Mouse (Mus musculus) embryonic facial prominence, embryonic 13.5 days (tissue): ENCODE measurements around the gene Tdg. TPM values are rescaled to one million over a fixed set of nuclear protein-coding genes. Genes with fewer than 3 reads are reported as not detected.

Experiments used
- ATAC-seq: fragments of 200-750 bp; cut with Nextera tagmentation; 2 replicates; pipeline ENCODE4 v1.8.0; 2017; ENCODE audit warnings: low read depth; ENCODE audit not compliant: insufficient number of reproducible peaks, insufficient read depth, low FRiP score, low TSS enrichment
- H3K27ac ChIP-seq: fragments of 300-500 bp; sonication (generic); 2 replicates; pipeline ENCODE4 v1.5.1; 2015; ENCODE audit warnings: moderate library complexity, mild to moderate bottlenecking, inconsistent platforms
- H3K27me3 ChIP-seq: fragments of 300-500 bp; sonication (generic); 2 replicates; pipeline ENCODE4 v1.6.1; 2015; ENCODE audit warnings: mild to moderate bottlenecking, inconsistent platforms
- H3K36me3 ChIP-seq: fragments of 300-500 bp; sonication (generic); 2 replicates; pipeline ENCODE4 v1.6.1; 2015; ENCODE audit warnings: mild to moderate bottlenecking, inconsistent platforms
- H3K4me1 ChIP-seq: fragments of 300-500 bp; sonication (generic); 2 replicates; pipeline ENCODE4 v1.6.1; 2015; ENCODE audit warnings: inconsistent platforms
- H3K4me2 ChIP-seq: fragments of 300-500 bp; sonication (generic); 2 replicates; pipeline ENCODE4 v1.6.1; 2015; ENCODE audit warnings: moderate library complexity, mild to moderate bottlenecking, inconsistent platforms
- H3K4me3 ChIP-seq: fragments of 300-500 bp; sonication (generic); 2 replicates; pipeline ENCODE4 v1.5.1; 2015; ENCODE audit warnings: mild to moderate bottlenecking, inconsistent platforms
- H3K9ac ChIP-seq: fragments of 300-500 bp; sonication (generic); 2 replicates; pipeline ENCODE4 v1.6.1; 2015; ENCODE audit warnings: mild to moderate bottlenecking, inconsistent platforms
- H3K9me3 ChIP-seq: fragments of 300-500 bp; sonication (generic); 2 replicates; pipeline ENCODE4 v1.6.1; 2016; ENCODE audit warnings: inconsistent platforms
- WGBS: fragments of 180-500 bp; shearing (Covaris S2); methylation state at CpG from one replicate; pipeline ENCODE4 v1.1.7; 2015; ENCODE audit warnings: mixed read lengths; 5-methylcytosine and 5-hydroxymethylcytosine counted together
- polyA plus RNA-seq: library from polyadenylated mRNA; unstranded; fragments of >200 nt; fragmentation: Nextera tagmentation; extraction: Ambion mirVana; gene quantifications from 2 replicates; pipeline ENCODE4 v1.2.1, GENCODE M21; 2015

Tdg gene
- polyA plus RNA-seq, 1 experiment from 2014 or later, result 156 TPM

DNA sequence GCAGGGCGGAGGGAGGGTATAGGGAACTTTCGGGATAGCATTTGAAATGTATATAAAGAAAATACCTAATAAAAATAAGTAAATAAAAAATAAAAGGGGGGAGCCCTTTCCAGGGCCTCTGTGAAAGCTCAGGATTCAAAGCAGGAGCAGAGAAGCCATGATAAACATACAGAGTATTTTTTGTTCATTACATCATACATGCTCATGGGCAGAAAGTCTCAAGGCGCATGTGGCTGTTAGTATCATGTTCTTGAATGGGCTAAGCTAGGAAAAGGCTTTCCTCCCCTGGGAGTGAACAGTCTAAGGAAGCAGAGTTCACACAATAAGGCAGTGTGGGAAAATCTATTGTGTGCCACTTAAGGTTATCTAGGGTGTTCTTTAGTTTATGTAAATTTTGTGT is 6.7 kb downstream of the Tdg start:
- no peaks in the 10 kb centered on the region for H3K27me3 ChIP-seq
- peaks cover under 1% of the 10 kb centered on the region; the same call in 1 of the 2 replicates for H3K4me1 ChIP-seq
- no peak overlapping the region for H3K9ac ChIP-seq
- no peak for ATAC-seq
- H3K4me3 ChIP-seq, result no peak overlapping the region
- 95% methylated on average over 3 of the region's 3 CpGs for WGBS
- H3K36me3 ChIP-seq, result peaks cover 81% of the 10 kb centered on the region
- no peak overlapping the region for H3K4me2 ChIP-seq
- no peaks in the 10 kb centered on the region for H3K9me3 ChIP-seq
- H3K27ac ChIP-seq, result no peak overlapping the region

DNA sequence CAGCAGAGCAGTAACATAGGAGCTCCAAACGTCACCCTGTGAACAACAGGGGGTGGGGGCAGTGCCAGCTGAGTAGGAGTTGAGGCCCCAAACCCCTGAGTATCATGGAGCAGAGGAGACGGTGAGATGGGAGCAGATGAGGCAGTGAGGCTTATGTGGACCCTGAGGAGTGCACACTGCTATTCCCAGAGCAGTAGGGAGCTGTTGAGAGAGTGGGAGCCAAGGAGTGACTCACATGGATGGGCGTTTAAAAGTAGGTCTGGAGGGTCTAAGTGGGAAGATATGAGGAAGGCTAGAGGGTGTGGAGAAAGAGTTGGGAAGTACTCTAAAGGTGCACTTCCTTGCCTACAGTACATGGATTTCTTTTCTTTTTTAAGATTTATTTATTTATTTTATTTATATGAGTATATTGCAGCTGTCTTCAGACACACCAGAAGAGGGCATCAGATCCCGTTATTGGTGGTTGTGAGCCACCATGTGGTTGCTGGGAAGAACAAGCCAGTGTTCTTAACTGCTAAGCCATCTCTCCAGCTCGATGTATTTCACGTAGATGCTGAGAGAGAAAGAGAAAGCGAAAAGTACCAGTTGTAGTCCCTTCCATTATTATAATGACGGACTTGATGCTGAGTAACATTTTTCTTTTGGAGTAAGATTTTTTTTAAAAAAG is 9.5 kb downstream of the Tdg start:
- Histone ChIP-seq H3K4me2 (no peak overlapping the region), H3K27ac (no peak overlapping the region), H3K4me3 (no peak overlapping the region), H3K9ac (no peak overlapping the region), H3K4me1 (no peaks in the 10 kb centered on the region), H3K27me3 (no peaks in the 10 kb centered on the region), H3K36me3 (peaks cover 87% of the 10 kb centered on the region), H3K9me3 (no peaks in the 10 kb centered on the region)
- no peak for ATAC-seq
- WGBS, result 90% methylated on average over 8 of the region's 8 CpGs

DNA sequence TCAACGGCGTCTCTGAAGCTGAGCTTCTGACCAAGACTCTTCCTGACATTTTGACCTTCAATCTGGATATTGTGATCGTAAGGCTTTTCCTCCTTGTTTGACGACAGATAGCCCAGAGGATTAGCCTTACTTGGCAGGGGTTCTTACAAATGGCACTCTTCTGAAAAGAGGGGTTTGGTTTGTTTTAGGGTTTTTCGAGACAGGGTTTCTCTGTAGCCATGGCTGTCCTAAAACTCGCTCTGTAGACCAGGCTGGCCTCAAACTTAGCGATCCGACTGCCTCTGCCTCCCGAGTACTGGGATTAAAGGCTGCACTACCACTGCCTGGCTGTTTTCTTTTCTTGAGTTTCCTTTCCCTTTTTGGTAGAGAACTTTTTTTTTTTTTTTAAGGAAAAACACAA is 11.9 kb downstream of the Tdg start:
- H3K9ac ChIP-seq, result no peak overlapping the region
- H3K27ac ChIP-seq, result no peak overlapping the region
- H3K9me3 ChIP-seq, result no peaks in the 10 kb centered on the region
- H3K36me3 ChIP-seq, result peaks cover 91% of the 10 kb centered on the region
- ATAC-seq, result no peak
- no peak overlapping the region for H3K4me3 ChIP-seq
- H3K4me2 ChIP-seq, result no peak overlapping the region
- 94% methylated on average over 9 of the region's 9 CpGs for WGBS
- H3K4me1 ChIP-seq, result no peaks in the 10 kb centered on the region
- no peaks in the 10 kb centered on the region for H3K27me3 ChIP-seq

DNA sequence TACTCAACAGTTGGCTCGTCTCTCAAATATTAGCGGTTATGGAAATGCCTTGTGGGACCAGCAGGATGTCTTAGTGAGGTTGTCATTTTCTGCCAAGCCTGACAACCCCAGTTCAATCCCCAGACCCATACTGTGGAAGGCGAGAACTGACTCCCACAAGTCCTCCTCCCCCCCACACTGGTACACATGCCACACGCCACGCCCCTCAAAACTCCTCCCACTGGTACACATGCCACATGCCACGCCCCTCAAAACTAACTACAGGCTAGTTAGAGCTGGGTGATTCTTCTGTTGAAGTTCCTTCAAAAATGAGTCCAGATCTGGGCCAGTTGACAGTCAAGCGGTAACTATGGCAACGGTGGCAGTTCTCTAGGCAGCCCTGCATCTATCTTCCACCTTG is 16.5 kb downstream of the Tdg start:
- Histone ChIP-seq H3K27me3 (no peaks in the 10 kb centered on the region), H3K9me3 (no peaks in the 10 kb centered on the region), H3K36me3 (peaks cover 75% of the 10 kb centered on the region), H3K9ac (no peak overlapping the region), H3K4me3 (no peak overlapping the region), H3K4me2 (no peak overlapping the region), H3K27ac (no peak overlapping the region), H3K4me1 (no peaks in the 10 kb centered on the region)
- no peak for ATAC-seq
- 95% methylated on average over 8 of the region's 8 CpGs for WGBS

DNA sequence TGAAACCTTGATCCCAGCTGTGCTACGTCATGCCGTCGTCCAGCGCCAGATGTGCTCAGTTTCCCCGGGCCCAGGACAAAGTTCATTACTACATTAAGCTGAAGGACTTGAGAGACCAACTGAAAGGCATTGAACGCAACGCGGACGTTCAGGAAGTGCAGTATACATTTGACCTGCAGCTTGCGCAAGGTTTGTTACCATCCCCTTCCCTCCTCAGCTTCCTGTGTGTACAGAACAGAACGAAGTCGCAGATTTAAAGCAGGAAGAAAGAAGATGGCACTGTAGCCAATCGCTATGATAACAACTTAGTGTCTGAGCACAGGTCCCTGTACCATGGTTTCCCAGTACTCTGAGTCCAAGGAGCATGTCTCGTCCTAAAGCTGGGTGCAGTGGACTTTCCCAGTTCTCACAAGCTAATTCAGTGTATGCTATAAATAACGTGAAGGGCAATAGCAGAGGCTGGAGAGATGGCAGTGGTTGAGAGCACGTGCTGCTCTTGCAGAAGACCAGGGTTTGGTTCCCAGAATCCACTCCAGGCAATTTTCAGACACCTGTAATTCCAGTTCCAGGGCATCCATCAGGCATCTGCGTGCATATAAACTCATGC is 17.7 kb downstream of the Tdg start:
- Histone ChIP-seq H3K27ac (no peak overlapping the region), H3K36me3 (peaks cover 74% of the 10 kb centered on the region), H3K9me3 (no peaks in the 10 kb centered on the region), H3K4me2 (no peak overlapping the region), H3K4me1 (no peaks in the 10 kb centered on the region), H3K27me3 (no peaks in the 10 kb centered on the region), H3K9ac (no peak overlapping the region), H3K4me3 (no peak overlapping the region)
- no peak for ATAC-seq
- WGBS, result 90% methylated on average over 17 of the region's 17 CpGs

DNA sequence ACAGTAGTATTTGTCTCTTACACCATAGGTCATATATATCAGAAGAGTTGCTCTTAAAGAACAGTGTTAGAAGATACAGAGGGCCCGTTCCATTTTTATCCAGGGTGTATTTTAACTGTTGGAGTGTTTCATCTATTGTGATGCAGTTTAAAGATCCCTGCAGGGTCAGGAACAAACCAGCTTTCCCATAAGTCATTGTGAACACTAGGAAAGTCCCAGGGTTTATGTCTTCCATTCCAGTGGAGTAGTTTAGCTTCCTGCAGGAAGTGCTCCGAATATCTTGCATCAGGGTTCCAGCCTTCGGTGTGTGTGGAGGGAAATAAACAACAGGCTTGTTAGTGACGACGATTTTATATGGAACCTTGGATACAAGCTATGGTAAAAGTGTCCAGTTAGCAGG is 21.6 kb downstream of the Tdg start:
- Histone ChIP-seq H3K4me3 (no peak overlapping the region), H3K9me3 (no peaks in the 10 kb centered on the region), H3K27ac (no peak overlapping the region), H3K4me1 (no peaks in the 10 kb centered on the region), H3K27me3 (no peaks in the 10 kb centered on the region), H3K9ac (no peak overlapping the region), H3K4me2 (no peak overlapping the region), H3K36me3 (peaks cover 47% of the 10 kb centered on the region)
- no peak for ATAC-seq
- 89% methylated on average over 5 of the region's 5 CpGs for WGBS

GRCm38 (mm10) chr10:82652625-82653024 is 23.0 kb downstream of the Tdg start:
- Histone ChIP-seq H3K4me3 (no peak overlapping the region), H3K27ac (no peak overlapping the region), H3K27me3 (no peaks in the 10 kb centered on the region), H3K4me1 (no peaks in the 10 kb centered on the region), H3K36me3 (peaks cover 37% of the 10 kb centered on the region), H3K4me2 (no peak overlapping the region), H3K9me3 (no peaks in the 10 kb centered on the region), H3K9ac (no peak overlapping the region)
- 71% methylated on average over 5 of the region's 5 CpGs for WGBS
- no peak for ATAC-seq

GRCm38 (mm10) chr10:82654581-82654980 is 25.0 kb downstream of the Tdg start:
- H3K36me3 ChIP-seq, result peaks cover 39% of the 10 kb centered on the region
- H3K27ac ChIP-seq, result no peak overlapping the region
- no peaks in the 10 kb centered on the region for H3K27me3 ChIP-seq
- no peak overlapping the region for H3K4me3 ChIP-seq
- H3K4me2 ChIP-seq, result no peak overlapping the region
- H3K9ac ChIP-seq, result no peak overlapping the region
- ATAC-seq, result no peak
- 85% methylated on average over 3 of the region's 3 CpGs for WGBS
- H3K9me3 ChIP-seq, result no peaks in the 10 kb centered on the region
- no peaks in the 10 kb centered on the region for H3K4me1 ChIP-seq

GRCm38 (mm10) chr10:82661820-82662219 is 32.2 kb downstream of the Tdg start:
- Histone ChIP-seq H3K4me2 (no peak overlapping the region), H3K4me1 (peaks cover 6% of the 10 kb centered on the region; the same call in 1 of the 2 replicates), H3K4me3 (no peak overlapping the region), H3K36me3 (peaks cover 12% of the 10 kb centered on the region; the same call in 1 of the 2 replicates), H3K27me3 (no peaks in the 10 kb centered on the region), H3K27ac (no peak overlapping the region), H3K9me3 (no peaks in the 10 kb centered on the region), H3K9ac (no peak overlapping the region)
- 86% methylated on average over 8 of the region's 8 CpGs for WGBS
- ATAC-seq, result no peak

- Histone ChIP-seq H3K9ac (no peak overlapping the region), H3K27me3 (no peaks in the 10 kb centered on the region), H3K4me1 (peaks cover 8% of the 10 kb centered on the region; the same call in 1 of the 2 replicates), H3K27ac (no peak overlapping the region), H3K4me3 (no peak overlapping the region), H3K9me3 (no peaks in the 10 kb centered on the region), H3K4me2 (no peak overlapping the region), H3K36me3 (peaks cover 12% of the 10 kb centered on the region; the same call in 1 of the 2 replicates)
- WGBS, result 78% methylated on average over 14 of the region's 14 CpGs
- ATAC-seq, result no peak
Observed at GRCm38 (mm10) chr10:82662267-82662990, 32.8 kb downstream of the Tdg start.

- H3K4me3 ChIP-seq, result no peak overlapping the region
- 85% methylated on average over 2 of the region's 2 CpGs for WGBS
- H3K9ac ChIP-seq, result no peak overlapping the region
- no peaks in the 10 kb centered on the region for H3K27me3 ChIP-seq
- ATAC-seq, result no peak
- no peak overlapping the region for H3K27ac ChIP-seq
- H3K36me3 ChIP-seq, result peaks cover 8% of the 10 kb centered on the region; the same call in 1 of the 2 replicates
- H3K4me2 ChIP-seq, result no peak overlapping the region
- H3K9me3 ChIP-seq, result no peaks in the 10 kb centered on the region
- H3K4me1 ChIP-seq, result peaks cover 8% of the 10 kb centered on the region; the same call in 1 of the 2 replicates
Observed at GRCm38 (mm10) chr10:82663289-82663688, 33.7 kb downstream of the Tdg start.

DNA sequence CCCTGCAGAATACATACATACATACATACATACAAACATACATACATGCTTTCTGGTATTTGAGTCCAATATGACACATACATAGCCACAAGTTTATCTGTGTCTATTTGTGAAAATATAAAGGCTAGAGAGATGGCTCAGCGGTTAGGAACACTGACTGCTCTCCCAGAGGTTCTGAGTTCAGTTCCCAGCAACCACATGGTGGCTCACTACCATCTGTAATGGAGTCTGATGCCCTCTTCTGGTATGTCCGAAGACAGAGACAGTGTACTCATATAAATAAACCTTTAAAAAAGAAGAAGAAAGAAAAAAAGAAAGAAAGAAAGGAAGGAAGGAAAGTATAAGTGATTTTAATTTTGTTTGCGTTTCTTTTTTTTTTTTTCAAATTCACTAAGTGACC is 36.3 kb downstream of the Tdg start:
- no peaks in the 10 kb centered on the region for H3K9me3 ChIP-seq
- H3K4me3 ChIP-seq, result no peak overlapping the region
- ATAC-seq, result no peak
- no peak overlapping the region for H3K9ac ChIP-seq
- peaks cover 8% of the 10 kb centered on the region; the same call in 1 of the 2 replicates for H3K4me1 ChIP-seq
- no peak overlapping the region for H3K4me2 ChIP-seq
- WGBS, result 53% methylated on average over 3 of the region's 3 CpGs
- no peaks in the 10 kb centered on the region; the same call in 1 of the 2 replicates for H3K36me3 ChIP-seq
- H3K27ac ChIP-seq, result no peak overlapping the region
- no peaks in the 10 kb centered on the region for H3K27me3 ChIP-seq
